Mouse (Mus musculus): Measurements from ENCODE around the gene Ctdsp1.

Ctdsp1 gene

DNA sequence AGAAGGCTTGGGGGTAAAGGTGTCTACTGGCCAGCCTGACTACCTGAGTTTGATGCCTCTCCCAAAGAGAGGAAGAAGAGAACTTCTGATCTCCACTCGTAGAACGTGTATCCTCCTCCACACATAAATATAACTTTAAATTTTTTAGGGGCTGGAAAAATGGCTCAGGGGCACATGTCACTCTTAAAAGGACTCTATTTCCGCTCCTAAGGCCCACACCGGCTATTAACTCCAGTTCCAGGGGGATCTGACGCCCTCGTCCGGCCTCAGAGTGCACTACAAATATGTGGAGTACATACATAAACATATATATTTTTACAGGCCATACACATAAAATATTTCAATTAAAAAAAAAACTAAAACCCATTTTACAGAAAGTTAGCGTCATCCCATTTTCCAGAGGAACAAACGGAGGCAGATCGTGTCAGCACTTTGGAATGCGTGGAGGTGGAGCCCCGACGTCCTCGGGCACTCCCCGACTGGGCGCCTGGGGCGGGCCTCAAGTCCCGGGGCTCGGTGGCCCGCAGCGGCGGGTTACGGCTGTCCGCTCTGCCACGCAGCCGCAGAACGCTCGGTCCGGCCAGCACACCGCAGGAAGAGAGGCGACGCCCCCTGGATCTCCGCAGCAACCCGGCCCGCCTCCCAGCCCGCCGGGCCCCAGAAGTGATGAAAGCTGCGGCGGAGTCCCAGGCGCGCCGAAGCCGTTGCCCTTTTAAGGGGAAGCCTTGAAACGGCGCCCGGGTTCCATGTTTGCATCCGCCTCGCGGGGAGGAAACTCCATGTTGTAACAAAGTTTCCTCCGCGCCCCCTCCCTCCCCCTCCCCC is at the start of gene Ctdsp1:
Gene Ctdsp1, plus strand, starts transcription at position 586 of the 825 bp plus-strand sequence.
- peak; percentile 93 for DNase-seq (ENCODE audit: low read depth)

DNA sequence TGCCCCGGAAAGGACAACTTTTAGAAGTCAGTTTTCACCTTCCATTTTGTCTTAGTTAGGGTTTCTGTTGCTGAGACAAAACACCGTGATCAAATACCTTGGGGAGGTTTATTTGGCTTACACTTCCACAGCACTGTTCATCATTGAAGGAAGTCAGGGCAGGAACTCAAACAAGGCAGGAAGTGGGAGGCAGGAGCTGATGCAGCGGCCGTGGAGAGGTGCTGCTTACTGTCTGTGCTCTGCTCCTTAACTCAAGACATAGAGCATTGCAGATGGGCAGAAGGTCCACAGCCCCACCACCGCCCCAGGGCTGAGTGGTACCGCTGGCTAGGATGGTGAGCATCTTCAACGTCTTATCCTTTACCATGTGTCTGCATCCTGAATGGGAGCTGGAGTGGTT is 49.4 kb upstream of the Ctdsp1 start:
- no peak for DNase-seq (ENCODE audit: low read depth)

DNA sequence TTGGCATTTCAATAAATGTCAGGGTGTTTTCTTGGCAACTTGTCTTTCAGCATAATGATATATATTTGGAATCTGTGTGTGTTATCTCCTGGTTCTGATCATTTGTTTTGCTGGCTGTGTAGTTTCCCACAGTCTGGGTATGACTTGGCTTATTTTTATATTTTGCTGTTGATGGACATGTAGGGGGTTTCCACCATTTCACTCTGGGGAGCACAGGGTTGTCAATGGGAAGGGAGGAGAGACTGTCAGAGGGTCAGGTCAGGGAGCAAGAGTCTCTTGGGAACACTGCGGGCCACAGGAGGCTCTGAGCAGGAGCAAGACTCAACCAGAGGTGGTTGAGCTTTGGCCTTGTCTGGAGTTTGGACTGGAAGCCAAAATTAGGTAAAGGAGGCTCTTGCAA is 49.0 kb upstream of the Ctdsp1 start:
- no peak for DNase-seq (ENCODE audit: low read depth)

DNA sequence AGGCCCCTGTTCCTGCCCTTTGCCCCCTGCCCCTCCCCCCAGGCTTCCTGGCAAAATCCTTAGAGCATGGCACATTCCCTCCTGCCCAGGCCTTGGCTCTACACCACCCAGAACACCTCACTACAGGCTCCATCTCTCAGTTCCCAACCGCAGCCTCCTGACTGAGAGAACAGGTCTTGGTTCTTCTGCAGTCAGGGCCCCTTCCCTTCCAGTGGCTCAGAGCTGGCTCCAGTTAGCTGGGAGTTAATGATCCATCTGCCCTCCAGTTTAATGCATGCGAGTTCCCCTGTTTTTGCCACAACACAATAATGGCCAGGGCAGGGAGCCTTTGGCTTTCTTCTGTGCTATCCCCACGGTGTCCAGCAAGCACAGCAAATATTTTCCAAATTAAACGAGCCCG is 48.1 kb upstream of the Ctdsp1 start:
- DNase-seq (ENCODE audit: low read depth): no peak

DNA sequence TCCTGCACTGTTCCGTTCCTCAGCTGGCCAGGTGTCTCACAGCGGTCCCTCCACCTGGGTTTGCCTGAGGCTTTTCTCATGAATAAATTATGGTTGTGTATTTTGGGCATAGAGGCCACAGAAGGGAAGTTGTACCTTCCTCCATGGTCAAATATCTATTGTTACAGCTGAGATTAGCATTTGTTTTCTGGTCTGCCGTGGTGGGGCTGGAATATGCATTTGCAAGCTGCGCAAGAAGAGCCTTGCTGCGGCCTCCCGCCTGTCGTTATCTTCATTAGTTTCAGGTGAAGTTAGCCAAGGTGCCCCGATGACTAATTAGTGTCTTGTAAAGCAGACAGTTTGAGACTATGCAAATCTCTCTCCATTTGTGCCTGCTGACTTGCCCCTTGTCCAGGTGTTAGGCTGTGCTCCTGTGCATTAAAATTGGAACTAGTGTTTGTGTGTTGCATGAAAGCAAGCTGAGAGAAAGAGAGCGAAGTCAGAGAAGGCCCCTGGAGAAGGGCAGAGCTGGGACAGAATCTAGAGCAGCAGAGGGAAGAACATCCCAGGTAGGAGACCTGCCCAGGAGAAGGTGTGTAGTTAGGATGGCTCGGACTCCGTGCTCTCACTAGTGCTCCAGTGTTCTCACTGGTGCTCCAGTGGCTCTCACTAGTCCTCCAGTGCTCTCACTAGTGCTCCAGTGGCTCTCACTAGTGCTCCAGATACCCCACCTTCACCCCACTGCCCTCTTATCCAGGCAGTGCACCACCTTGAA is 47.0 kb upstream of the Ctdsp1 start:
- no peak for DNase-seq (ENCODE audit: low read depth)

DNA sequence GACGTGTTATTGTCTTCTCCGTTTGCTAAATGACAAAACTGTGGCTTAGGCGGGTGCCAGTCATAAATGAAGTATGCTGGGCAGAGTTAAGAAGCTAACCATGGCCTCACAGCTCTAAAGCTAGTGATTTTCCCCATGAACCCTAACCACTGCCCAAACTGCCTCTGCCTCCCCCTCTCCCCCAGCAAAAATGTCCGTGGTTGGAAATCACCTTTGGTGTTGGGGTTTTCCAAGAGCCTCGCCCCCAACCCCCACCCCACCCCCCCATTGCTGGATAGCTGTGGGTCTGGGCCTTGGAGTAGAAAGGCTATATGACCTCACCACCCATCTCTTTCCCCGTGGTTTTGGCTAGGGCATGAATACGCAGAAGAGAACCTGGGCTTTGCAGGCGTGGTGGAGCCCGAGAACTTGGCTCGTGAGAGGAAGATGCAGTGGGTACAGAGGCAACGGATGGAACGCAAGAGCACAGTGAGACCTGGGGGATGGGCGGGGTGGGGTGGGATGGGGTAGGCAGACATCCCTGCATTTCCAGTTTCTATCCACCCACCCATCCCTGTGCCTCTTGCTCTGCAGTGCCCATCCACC is 40.0 kb upstream of the Ctdsp1 start:
- DNase-seq (ENCODE audit: low read depth): no peak

DNA sequence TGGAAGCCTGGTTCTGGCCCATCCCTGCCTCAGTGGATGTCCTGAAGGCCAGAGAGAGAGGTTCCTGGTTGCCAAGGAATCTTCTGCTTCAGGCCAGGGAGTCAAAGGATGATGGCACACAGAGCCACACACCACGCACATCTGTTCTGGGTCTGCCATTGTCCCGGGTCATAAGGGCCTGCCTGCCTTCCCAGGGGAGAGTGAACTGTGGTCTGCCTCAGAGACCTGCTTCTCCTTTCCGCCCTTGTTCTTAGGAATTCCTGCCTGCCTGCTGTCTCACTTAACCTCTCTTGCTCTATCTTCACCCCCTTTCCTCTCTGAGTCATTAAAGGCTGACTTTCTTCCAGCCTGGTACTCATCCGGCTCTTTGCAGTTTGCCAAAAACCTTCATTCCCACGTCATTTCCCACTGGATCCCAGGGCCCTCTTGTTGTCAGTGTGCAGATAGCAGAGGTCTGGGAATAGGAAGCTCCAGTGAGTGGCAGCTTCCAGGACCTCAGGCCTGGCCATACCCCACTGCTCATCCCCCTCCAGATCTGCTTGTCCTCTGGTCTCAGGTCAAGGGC is 38.7 kb upstream of the Ctdsp1 start:
- DNase-seq (ENCODE audit: low read depth): no peak

DNA sequence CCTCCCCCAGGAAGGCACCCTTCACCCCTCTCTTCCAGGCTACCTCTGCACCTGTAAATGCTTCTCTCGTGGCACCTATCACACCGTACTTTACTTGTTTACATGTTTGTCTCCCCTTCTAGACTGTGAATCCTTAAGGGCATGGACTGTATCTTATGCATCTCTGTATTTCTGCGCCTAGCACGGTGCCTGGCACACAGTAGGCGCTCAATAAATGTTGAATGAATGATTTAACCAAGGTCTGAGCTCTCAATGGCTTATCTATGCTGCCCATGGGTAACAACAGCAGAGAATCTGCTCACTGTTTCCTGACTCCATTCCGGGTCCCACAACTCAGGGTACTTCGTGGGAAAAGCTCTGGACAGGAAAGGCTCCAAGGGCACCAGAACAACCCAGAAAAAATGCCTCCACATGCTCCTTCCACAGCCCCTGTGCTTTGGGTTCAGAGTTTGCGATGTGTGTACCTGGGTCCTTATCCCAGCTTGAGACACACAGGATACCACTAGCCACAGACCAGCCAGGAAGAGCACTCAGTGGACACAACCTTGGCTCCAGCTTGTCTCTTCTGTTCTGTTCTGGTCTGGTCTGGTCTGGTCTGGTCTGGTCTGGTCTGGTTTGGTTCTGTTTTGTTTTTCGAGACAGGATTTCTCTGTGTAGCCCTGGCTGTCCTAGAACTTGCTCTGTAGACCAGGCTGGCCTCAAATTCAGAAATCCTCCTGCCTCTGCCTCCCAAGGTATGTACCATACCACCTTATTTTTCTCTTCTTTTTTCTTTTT is 37.7 kb upstream of the Ctdsp1 start:
- no peak for DNase-seq (ENCODE audit: low read depth)

DNA sequence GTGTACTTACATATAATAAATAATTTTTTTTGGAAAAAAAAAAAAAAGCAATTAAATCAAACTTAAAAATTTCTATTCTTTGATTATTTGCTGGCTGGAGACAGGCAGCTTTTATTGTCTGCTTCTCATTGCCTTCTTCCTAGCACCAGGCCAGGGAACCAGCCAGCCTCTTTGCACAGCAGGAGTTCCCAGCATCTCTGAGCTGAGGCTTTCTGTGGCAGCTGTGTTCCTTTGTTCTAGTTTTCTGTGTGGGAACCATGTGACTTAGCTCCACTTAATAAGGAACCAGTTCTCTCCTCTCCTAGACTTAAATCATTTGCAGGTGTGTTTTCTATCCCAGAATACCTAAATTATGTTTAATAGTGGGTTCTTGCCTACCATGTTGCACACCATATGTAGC is 33.8 kb upstream of the Ctdsp1 start:
- DNase-seq (ENCODE audit: low read depth): no peak

DNA sequence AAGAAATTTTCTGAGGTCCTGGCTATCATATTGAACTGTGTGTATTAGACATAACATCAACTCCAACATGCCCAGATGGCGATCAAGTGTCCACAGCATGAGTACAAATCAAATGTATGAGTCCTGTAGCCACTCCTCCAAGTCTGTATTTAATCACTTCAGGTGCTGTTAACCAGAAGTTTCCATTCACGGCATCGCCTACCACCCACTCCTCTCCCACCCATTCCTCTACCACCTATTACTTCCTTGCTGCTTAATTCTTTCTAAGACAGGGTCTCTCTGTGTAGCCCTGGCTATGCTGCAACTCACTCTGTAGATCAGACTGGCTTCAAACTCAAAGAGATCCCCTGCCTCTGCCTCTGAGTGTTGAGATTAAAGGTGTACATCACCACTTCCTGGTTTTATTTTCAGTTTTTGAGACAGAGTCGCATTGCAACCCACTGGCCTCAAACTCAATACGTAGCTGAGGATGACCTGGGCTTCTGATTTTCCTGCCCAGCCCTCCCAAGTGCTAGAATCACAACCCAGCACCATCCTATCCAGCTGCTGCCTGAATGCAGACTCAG is 31.3 kb upstream of the Ctdsp1 start:
- DNase-seq (ENCODE audit: low read depth): peak; percentile 23

DNA sequence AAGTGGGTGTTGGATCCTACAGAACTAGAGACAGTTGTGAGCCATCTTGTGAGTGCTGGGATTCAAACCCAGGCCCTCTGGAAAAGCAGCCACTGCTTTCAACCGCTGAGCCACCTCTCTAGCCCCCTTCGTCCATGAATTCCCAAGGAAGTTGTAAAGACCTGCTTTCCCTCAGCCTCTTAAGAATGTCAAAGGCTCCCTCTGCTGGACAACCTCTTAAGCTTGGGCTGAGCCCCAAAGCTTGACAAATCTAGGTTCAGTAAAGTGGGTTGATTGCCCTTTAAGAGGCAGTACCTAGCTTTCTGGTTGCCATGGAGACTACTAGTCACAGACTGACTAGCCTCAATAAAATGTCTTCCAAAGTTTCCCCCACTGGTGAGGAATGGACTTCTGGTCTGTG is 29.5 kb upstream of the Ctdsp1 start, which contains the start of gene Catip:
Gene Catip, plus strand, starts transcription at position 297 of the 400 bp plus-strand sequence.
- DNase-seq (ENCODE audit: low read depth): peak; percentile 83

DNA sequence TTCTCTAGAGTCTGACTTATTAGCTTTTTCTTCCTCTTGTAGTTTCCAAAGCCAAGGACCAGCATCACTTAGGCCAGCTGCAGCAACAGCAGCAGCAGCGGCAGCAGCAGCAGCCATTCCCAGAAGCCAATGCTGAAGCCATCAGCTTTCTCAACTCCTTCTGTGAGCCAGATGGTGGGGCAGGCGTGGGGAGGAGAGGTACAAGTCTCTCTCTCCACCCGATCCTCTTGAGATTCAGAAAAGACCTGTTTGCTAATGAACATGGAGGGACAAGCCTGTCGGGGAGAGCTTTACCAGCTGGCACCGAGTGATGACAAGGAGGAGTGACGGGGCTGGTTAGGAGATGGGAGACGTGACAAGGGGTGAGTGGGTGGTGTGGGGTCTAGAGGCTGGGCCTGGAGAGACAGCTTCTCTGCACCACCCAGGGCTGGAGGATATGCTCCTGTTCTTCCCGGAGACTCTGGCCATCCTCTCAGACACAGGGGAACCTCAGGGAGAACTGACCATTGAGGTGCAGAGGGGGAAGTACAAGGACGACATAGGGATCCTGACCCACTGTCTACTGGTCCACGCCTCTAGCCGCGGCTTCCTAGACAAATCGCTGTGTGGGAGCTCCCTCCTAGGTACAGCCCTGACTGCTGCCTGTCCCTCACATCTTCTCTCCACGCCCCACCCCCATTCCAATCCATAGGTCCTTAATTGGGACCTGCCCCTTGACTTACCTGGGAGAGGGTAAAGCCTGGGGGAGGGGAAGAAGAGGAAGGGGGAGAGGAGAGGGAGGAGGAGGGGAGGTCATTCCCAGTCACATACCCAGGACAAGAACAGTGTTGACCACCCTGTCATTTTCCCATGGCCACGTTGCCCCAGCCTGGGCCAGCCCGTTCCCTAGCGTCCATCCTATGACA is 28.7 kb upstream of the Ctdsp1 start:
- no peak for DNase-seq (ENCODE audit: low read depth)

DNA sequence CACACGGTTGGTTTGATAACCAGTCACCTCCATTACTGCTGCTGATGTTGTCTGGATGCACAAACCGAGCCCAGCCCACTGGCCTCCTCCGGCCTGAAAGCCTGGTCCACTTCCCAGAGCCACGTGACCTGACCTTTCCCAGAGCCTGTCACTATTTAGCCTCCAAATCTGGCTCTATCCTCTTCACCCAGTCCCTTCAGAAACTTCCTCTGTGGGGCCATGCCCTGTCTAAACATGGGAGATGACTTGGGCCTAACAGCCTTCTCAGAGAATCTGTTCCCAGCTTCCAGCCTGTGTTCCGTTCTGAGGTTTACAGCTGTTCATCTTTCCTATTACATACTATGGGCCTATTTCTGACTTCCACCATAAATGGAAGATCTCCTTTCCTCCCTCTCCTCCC is 27.9 kb upstream of the Ctdsp1 start:
- no peak for DNase-seq (ENCODE audit: low read depth)

DNA sequence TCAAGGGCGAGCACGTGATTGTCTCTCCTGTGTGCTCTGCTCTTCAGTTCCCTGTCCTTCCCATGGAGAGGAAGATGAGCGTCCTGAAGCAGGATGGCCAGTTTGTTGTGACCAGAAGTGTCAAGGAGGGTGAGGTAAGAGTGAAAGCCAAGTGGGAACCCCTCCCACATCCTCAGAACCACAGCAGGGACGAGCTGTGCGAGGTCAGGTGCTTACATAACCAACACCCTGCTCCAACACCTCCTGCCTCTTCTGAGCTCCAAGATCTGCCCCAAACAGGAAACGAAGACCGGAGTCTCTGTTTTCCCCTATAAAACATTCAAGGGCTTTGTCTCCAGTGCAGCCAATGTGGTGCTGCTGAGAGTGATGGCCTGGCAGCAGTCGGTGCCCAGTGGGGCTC is 27.0 kb upstream of the Ctdsp1 start:
- DNase-seq (ENCODE audit: low read depth): no peak

DNA sequence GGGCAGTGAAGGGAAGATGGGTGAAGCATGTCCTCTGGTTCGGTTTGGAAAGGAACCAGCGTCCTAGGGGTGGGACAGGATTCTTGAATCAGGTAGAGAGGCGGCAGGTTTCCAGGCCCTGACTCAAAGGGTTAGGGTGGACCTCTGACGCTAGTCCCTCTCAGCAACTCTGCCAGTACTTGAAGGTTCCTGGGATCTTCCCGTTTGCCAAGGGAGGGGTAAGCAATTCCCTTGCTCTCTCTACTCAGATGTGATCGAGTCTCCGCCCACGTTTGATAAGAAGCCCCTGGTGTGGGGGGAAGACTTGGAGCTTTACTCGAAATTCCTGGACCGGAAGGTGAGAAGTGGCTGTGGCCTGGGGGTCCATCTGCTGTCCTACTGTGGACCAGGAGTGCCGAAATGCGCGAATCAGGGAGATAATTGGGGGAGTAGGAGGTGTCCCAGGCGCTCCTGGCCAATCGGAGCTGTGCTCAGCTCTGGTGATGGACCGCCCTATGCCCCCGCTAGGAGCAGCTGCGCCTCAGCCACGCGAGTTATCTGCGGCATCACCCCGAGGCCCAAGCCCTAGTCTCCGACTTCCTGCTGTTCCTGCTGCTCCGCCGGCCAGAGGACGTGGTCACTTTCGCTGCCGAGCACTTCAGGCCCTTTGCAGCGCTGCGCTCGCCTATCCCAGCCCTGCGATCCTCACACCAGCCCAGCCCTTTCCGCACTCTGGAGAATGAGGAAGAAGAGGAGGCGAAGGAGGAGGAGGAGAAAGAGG is 23.2 kb upstream of the Ctdsp1 start:
- no peak for DNase-seq (ENCODE audit: low read depth)

DNA sequence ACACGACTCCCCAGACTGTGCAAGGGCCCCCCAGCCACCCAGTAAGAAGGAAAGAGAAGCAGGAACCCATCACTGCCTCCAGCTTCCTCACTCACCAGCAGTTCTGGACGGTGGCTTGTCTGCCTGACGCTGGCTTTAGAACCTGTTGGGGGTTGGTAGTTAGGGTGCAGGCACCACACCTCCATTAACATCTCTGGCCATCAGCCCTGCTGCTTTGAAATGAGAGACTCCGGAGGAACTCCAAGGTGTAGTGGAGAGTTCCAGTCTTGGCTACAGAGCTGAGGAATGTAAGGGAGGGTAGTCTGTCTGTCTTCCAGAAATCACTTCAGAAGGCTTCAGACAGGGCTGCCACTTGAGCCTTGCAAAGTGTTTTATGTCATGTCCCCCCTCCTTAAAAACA is 21.3 kb upstream of the Ctdsp1 start:
- DNase-seq (ENCODE audit: low read depth): no peak

DNA sequence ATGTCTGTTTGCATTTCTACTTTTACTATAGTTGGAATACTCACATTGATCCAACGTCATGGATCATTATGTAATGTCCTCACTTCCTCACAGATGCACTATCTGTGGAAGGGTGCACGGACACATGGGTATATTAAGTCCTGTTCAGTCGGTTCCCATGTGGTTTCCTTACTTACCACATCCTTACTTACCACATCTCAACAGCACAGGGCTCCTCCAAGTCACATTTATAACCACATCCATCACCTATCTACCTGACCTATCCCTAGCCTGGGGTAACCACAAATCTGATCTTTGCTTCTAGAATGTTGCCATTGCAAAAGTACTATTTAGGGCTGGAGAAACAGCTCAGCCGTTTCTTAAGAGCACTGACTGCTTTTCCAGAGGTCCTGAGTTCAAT is 17.9 kb upstream of the Ctdsp1 start:
- DNase-seq (ENCODE audit: low read depth): no peak

DNA sequence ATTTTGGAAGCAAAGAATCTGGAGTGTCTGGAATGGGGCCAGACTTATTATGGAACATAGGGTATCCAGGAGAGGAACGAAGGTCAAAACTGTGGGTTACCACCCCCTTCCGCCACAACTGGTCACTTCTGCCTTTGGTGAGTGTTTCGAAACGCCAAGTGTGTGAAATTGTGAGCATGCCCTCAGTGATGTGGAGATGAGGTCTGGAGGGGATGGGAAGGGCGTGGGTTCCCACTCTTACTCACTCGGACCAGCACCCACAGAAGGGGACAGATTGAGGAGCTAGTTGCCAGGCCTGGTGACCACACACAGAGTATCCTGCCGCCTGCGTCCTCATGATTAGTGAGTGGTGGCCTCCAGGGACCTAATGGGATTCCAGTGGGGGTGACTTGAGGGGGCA is 16.3 kb upstream of the Ctdsp1 start, which contains the start of gene Slc11a1:
Gene Slc11a1, plus strand, starts transcription at position 216 of the 400 bp plus-strand sequence.
- no peak for DNase-seq (ENCODE audit: low read depth)

DNA sequence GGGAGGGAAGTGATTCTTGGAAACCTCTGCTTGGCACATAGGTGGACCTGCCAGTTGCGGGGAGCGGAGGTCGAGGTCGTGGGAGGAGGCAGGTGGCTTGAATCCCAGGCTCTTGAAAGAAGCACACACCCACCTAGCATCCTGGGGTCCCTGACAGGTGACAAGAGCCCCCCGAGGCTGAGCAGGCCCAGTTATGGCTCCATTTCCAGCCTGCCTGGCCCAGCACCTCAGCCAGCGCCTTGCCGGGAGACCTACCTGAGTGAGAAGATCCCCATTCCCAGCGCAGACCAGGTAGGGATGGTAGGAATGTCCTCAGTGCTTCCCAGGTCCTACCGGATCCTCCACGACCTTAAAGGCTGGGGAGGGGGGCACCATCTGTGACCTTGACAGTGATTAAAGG is 15.7 kb upstream of the Ctdsp1 start:
- no peak for DNase-seq (ENCODE audit: low read depth)

DNA sequence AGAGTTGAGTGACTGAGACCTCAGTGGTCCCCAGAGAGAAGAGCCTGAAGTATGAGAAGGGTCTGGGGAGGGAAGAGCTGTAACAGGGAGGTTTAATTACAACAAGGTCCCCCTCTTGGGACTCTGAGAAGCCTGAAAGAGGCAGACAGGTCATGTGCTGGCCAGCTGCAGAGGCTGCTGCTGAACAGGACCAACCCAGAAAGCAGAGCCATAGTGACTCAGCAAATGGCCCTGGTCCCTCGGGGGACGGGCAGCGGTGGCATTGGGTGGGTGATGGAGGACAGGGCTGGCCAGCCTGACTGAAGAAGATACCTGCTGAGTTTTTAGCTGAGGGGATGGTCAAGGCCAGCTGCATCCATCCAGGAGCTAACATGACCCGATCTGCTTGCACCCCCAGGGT is 14.9 kb upstream of the Ctdsp1 start:
- no peak for DNase-seq (ENCODE audit: low read depth)

Data from naive thymus-derived CD4-positive, alpha-beta T cell, adult 2 months (primary cell).